Mouse (Mus musculus): ENCODE measurements around the gene Cnnm1. TPM values are rescaled to one million over a fixed set of nuclear protein-coding genes. Genes with fewer than 3 reads are reported as not detected.
A peak's percentile ranks its signal among the peaks of the same experiment; 100 is the strongest.

Gene Cnnm1
- polyA plus RNA-seq, 1 experiment from 2014 or later: 1.00 TPM

DNA sequence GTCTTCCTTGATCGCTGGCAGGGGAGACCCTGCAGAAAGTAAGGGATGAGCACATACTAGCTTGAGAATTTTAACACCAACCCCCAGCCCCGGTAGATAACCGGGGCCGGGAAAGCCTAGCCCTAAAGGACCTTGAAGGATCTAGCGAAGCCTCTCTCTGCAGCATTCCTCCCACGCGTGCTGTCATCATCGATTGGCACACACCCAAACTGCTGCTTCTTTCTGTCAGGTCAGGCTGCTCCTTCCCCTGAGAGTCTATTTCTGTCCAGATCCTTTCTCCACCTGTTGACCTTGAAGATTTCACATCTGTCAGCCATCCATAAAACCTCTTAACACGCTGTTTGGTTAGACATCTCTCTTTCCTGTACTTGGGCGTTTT is 84.9 kb downstream of the Cnnm1 start:
- no peak overlapping the region for H3K27ac ChIP-seq
- peak overlapping the region; percentile 62 for H3K9ac ChIP-seq
- H3K4me2 ChIP-seq (replicated peaks): peak overlapping the region; percentile 58
- H3K9me3 ChIP-seq: no peaks in the 10 kb centered on the region
- no peaks in the 10 kb centered on the region for H3K36me3 ChIP-seq
- WGBS: 23% methylated on average over 10 of the region's 10 CpGs
- peaks cover 22% of the 10 kb centered on the region; the same call in 1 of the 2 replicates for H3K4me1 ChIP-seq
- peak overlapping the region; percentile 73 for H3K4me3 ChIP-seq
- ATAC-seq (ENCODE audit: insufficient number of reproducible peaks, insufficient read depth, low FRiP score, low TSS enrichment): no peak
- H3K27me3 ChIP-seq: 0 out of 2 replicates have a peak, but pooled peaks cover 4% of the 10 kb centered on the region

DNA sequence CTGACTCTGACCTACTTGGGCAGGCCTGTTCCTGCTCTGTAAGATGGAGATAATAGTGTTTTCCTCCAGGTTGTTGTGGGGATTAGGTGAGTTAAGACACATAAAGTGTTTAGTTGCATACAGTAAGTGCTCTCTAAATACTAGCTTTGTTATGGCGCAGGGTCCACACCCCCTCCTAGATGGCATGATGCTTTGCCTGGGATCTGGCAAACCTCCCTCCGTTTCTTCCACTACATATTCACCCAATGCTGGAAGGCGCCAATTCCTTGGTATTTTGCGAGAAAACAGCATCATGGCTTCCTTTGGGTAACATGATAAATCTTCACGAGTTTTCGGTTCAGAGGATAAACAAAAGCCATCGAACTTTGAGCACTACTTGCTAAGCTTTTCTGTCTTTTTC is 85.3 kb downstream of the Cnnm1 start:
- peak overlapping the region; percentile 62; the same call in 1 of the 2 replicates for H3K9ac ChIP-seq
- H3K9me3 ChIP-seq: no peaks in the 10 kb centered on the region
- H3K36me3 ChIP-seq: no peaks in the 10 kb centered on the region
- ATAC-seq (ENCODE audit: insufficient number of reproducible peaks, insufficient read depth, low FRiP score, low TSS enrichment): no peak
- peak overlapping the region; percentile 58; the same call in 1 of the 2 replicates for H3K4me2 ChIP-seq (replicated peaks)
- peaks cover 19% of the 10 kb centered on the region; the same call in 1 of the 2 replicates for H3K4me1 ChIP-seq
- H3K4me3 ChIP-seq: no peak overlapping the region
- 0 out of 2 replicates have a peak, but pooled peaks cover 4% of the 10 kb centered on the region for H3K27me3 ChIP-seq
- WGBS: 91% methylated on average over 7 of the region's 7 CpGs
- H3K27ac ChIP-seq: no peak overlapping the region

DNA sequence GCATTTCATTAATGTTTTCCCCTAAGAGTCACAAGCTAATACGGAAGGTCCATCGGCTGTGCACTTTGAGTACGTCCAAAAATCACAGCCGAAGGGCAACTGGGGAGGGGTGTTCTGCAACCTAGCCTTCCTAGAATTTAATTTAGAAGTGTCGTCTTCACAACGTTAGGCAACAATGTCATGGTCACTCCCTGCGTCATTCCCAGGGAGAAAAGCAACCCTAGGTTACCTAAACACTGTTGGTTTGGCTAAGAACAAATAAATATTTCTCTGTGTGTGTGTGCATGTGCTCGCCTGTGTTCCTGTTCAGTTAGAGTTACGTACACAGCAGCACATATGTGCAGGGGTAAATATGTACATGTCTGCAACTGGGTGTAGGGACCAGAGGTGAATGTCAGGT is 85.8 kb downstream of the Cnnm1 start:
- WGBS: 87% methylated on average over 9 of the region's 9 CpGs
- Histone ChIP-seq H3K27me3 (0 out of 2 replicates have a peak, but pooled peaks cover 4% of the 10 kb centered on the region), H3K4me1 (peaks cover 15% of the 10 kb centered on the region; the same call in 1 of the 2 replicates), H3K4me2 (replicated peaks) (no peak overlapping the region), H3K27ac (no peak overlapping the region), H3K9me3 (no peaks in the 10 kb centered on the region), H3K9ac (no peak overlapping the region), H3K36me3 (no peaks in the 10 kb centered on the region), H3K4me3 (no peak overlapping the region)
- ATAC-seq (ENCODE audit: insufficient number of reproducible peaks, insufficient read depth, low FRiP score, low TSS enrichment): no peak

DNA sequence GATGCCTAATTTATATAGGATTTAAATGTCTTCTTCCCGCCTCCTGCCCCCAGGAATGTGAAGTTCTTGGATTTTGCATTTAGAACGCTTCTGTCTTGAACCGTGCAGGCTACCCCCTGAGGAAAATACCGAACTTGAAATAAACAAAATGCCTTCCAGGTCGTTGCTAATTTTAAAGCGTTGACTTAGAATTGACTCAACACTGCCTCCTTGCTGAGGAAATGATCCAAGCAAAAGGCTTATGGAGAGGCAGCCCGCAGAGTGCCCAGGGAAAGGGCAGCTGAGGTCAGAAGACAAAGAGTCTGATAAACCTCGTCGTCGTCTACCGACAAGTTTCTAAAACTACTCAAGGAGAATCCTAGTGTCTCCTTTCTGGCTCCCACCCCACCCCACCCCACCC is 86.9 kb downstream of the Cnnm1 start:
- no peaks in the 10 kb centered on the region for H3K9me3 ChIP-seq
- no peak overlapping the region for H3K27ac ChIP-seq
- 10% methylated on average over 11 of the region's 11 CpGs for WGBS
- no peaks in the 10 kb centered on the region for H3K36me3 ChIP-seq
- peaks cover 12% of the 10 kb centered on the region; the same call in 1 of the 2 replicates for H3K4me1 ChIP-seq
- 0 out of 2 replicates have a peak, but pooled peaks cover 4% of the 10 kb centered on the region for H3K27me3 ChIP-seq
- no peak overlapping the region for H3K4me2 ChIP-seq (replicated peaks)
- H3K4me3 ChIP-seq: no peak overlapping the region
- no peak overlapping the region for H3K9ac ChIP-seq
- no peak for ATAC-seq (ENCODE audit: insufficient number of reproducible peaks, insufficient read depth, low FRiP score, low TSS enrichment)

DNA sequence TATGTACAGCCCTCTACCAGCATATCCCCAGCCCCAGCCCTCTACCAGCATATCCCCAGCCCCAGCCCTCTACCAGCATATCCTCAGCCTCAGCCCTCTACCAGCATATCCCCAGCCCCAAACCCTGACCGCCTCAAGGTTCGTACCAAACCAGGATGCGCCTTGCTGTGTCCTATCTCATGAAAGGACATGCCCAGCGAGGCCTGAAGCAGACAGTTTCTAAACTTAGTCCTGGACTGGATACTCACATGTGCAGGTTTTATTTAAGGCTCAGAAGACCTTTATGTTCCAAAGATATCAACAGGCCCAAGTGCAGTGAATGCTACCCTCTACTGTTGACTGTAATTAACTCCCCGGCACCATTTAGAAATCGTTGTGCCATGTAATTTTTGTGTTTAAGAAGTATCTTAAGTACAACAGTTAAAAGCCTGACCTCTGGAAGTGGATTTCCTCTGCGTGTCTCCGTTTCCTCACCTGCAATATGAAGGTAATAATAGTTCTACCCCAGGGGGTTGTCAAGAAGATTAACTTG is 87.9 kb downstream of the Cnnm1 start:
- no peak overlapping the region for H3K4me3 ChIP-seq
- H3K4me1 ChIP-seq: peaks cover 12% of the 10 kb centered on the region; the same call in 1 of the 2 replicates
- 0 out of 2 replicates have a peak, but pooled peaks cover 4% of the 10 kb centered on the region for H3K27me3 ChIP-seq
- no peaks in the 10 kb centered on the region for H3K9me3 ChIP-seq
- no peak for ATAC-seq (ENCODE audit: insufficient number of reproducible peaks, insufficient read depth, low FRiP score, low TSS enrichment)
- 81% methylated on average over 8 of the region's 8 CpGs for WGBS
- H3K9ac ChIP-seq: no peak overlapping the region
- H3K4me2 ChIP-seq (replicated peaks): no peak overlapping the region
- H3K36me3 ChIP-seq: no peaks in the 10 kb centered on the region
- no peak overlapping the region for H3K27ac ChIP-seq

DNA sequence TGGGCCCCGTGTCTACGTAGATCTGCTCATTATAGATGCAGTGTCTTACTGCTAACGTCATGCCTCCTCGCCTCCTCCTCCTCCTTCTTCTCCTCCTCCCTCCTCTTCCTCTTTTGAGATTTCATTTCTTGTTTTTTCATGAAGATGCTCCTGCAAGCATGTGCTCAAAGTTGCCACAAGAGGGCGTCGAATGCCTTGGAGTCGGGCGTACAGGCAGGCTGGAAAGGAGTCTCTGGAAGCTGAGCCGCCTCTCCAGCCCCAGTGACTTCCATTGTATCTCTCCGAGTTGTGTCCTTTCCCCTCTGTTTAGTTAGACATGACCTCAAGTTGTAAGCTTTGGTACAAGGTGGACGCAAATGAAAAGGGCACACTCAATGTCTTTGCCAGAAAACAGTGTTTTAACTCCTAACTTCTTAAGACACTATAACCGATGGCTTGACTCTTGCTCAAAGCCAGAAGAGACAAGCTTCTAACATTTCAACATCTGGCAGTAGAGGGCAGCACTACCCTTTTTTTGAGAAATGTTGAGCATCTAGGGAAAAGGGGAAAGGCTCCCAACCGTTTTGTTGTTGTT is 90.0 kb downstream of the Cnnm1 start:
- Histone ChIP-seq H3K27me3 (0 out of 2 replicates have a peak, but pooled peaks cover 4% of the 10 kb centered on the region), H3K36me3 (no peaks in the 10 kb centered on the region), H3K4me1 (0 out of 2 replicates have a peak, but pooled peaks cover 3% of the 10 kb centered on the region), H3K9me3 (no peaks in the 10 kb centered on the region), H3K4me3 (peak overlapping the region; percentile 6; the same call in 1 of the 2 replicates), H3K9ac (no peak overlapping the region), H3K4me2 (replicated peaks) (peak overlapping the region; percentile 43), H3K27ac (no peak overlapping the region)
- no peak for ATAC-seq (ENCODE audit: insufficient number of reproducible peaks, insufficient read depth, low FRiP score, low TSS enrichment)
- 2% methylated on average over 13 of the region's 13 CpGs for WGBS

DNA sequence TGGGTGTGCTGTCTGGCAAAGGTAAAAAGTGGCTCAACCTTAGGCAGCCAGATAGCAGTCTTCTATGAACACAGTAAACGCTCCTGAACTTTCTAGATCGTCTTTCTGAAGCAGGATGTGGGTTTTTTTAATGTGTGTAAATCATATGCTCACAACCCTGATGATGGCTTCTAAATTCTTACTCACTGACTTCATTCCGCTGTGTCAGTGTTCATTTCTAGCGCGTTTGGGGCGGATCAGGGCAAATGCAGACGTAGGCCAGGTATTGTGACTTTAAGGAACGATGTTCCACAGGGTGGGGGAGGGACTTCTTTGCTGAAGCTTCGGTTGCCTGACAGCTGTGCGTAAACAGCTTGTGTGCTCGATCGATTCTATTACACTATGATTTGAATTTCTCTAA is 90.7 kb downstream of the Cnnm1 start:
- no peaks in the 10 kb centered on the region for H3K4me1 ChIP-seq
- no peak overlapping the region for H3K27ac ChIP-seq
- 25% methylated on average over 12 of the region's 12 CpGs for WGBS
- H3K4me2 ChIP-seq (replicated peaks): no peak overlapping the region
- H3K36me3 ChIP-seq: no peaks in the 10 kb centered on the region
- ATAC-seq (ENCODE audit: insufficient number of reproducible peaks, insufficient read depth, low FRiP score, low TSS enrichment): no peak
- 0 out of 2 replicates have a peak, but pooled peaks cover 4% of the 10 kb centered on the region for H3K27me3 ChIP-seq
- H3K9me3 ChIP-seq: no peaks in the 10 kb centered on the region
- no peak overlapping the region for H3K9ac ChIP-seq
- H3K4me3 ChIP-seq: no peak overlapping the region

DNA sequence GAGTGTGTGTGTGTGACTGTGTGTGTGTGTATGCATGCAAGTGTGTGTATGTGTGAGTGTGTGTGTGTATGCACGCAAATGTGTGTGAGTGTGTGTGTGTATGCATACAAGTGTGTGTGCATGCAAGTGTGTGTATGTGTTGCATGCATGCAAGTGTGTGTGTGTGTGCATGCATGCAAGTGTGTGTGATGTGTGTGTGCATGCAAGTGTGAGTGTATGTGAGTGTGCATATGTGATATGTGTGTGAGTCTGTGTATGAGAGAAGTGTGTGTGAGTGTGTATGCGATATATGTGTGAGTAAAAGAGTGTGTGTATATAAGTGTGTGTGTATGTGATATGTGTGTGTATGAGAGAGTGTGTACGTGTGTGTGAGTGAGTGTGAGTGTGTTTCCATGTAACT is 95.1 kb downstream of the Cnnm1 start:
- Histone ChIP-seq H3K4me1 (no peaks in the 10 kb centered on the region), H3K27me3 (peaks cover 9% of the 10 kb centered on the region), H3K4me3 (no peak overlapping the region), H3K27ac (no peak overlapping the region), H3K4me2 (replicated peaks) (no peak overlapping the region), H3K36me3 (no peaks in the 10 kb centered on the region), H3K9me3 (no peaks in the 10 kb centered on the region), H3K9ac (no peak overlapping the region)
- ATAC-seq (ENCODE audit: insufficient number of reproducible peaks, insufficient read depth, low FRiP score, low TSS enrichment): no peak
- 89% methylated on average over 3 of the region's 3 CpGs for WGBS

DNA sequence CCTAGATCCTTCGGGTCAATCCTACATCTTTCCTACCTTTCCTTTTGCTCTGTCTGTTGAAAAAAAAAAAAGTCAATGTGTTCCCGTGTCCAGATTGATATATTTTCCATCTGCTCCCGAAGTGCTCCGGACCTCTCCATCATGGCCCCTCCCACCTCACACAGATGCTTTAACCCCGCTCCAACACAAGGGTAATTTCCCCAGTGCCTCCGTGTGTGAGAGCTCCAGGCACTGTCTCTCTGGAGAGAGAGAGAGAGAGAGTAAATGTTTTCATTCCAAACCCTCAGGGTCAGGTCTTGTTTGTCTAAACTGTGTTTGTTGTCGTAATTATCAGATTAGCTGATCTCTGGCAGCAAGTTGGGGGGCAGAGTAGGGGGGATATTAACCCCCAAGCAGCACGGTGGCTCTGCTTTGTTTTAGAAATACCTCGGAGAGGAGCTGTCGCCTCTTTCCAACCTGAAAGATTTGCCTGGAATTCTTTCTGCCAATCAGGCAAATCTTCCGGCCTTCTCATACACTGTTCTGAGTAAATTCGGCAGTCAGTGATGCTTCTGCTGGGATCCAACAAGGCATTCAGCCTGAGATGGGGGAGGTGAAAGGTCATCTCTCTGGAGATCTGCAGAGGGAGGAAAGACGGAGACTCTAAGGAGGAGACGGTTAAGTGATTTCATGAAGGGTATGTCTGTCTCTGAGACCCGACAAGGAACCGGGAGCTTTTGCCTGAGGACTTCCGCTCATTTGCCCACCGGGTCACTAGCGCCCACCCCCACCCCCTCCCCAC is 106.3 kb downstream of the Cnnm1 start:
- H3K27me3 ChIP-seq: peaks cover 72% of the 10 kb centered on the region
- 4% methylated on average over 19 of the region's 19 CpGs for WGBS
- H3K9me3 ChIP-seq: no peaks in the 10 kb centered on the region
- no peak for ATAC-seq (ENCODE audit: insufficient number of reproducible peaks, insufficient read depth, low FRiP score, low TSS enrichment)
- H3K4me3 ChIP-seq: no peak overlapping the region
- H3K36me3 ChIP-seq: no peaks in the 10 kb centered on the region
- peak overlapping the region; percentile 34 for H3K4me2 ChIP-seq (replicated peaks)
- no peak overlapping the region; the same call in 1 of the 2 replicates for H3K9ac ChIP-seq
- H3K27ac ChIP-seq: no peak overlapping the region
- H3K4me1 ChIP-seq: peaks cover 9% of the 10 kb centered on the region; the same call in 1 of the 2 replicates

Data from embryonic facial prominence, embryonic 12.5 days (tissue).